Mouse (Mus musculus) small intestine, adult 2 months (tissue): ENCODE results near the gene Dlg2. TPM values are rescaled to one million over a fixed set of nuclear protein-coding genes. Genes with fewer than 3 reads are reported as not detected.

Experiments used
- H3K27ac ChIP-seq: fragments of 200-500 bp; 2 replicates; pipeline ENCODE4 v1.5.1; 2012; ENCODE audit warnings: low read depth, low read length, control low read depth, inconsistent platforms; ENCODE audit not compliant: insufficient read depth
- H3K27me3 ChIP-seq: fragments of 200-500 bp; 2 replicates; pipeline ENCODE4 v1.6.1; 2012; ENCODE audit warnings: mild to moderate bottlenecking, moderate library complexity, low read length, inconsistent platforms; ENCODE audit not compliant: control insufficient read depth, insufficient read depth
- H3K36me3 ChIP-seq: fragments of 200-500 bp; 2 replicates; pipeline ENCODE4 v1.6.1; 2012; ENCODE audit warnings: mild to moderate bottlenecking, low read length, control low read depth, inconsistent platforms; ENCODE audit not compliant: control insufficient read depth, insufficient read depth
- H3K4me1 ChIP-seq: fragments of 200-500 bp; 2 replicates; pipeline ENCODE4 v1.6.1; 2012; ENCODE audit warnings: low read length, inconsistent platforms, mixed read lengths; ENCODE audit not compliant: control insufficient read depth, insufficient read depth, insufficient read length
- H3K4me3 ChIP-seq: fragments of 200-500 bp; 2 replicates; pipeline ENCODE4 v1.5.1; 2012; ENCODE audit warnings: low read depth, mild to moderate bottlenecking, control low read depth, inconsistent platforms, low read length, moderate library complexity
- CTCF ChIP-seq: fragments of 200-500 bp; IDR thresholded peaks from 2 replicates; pipeline ENCODE4 v1.5.1; 2012; ENCODE audit warnings: low read depth, mild to moderate bottlenecking, control low read depth, inconsistent platforms, low read length, moderate library complexity, mixed read lengths; ENCODE audit not compliant: insufficient replicate concordance, insufficient read length; ENCODE audit errors: extremely low read depth
- POLR2A ChIP-seq: fragments of 200-500 bp; IDR thresholded peaks from 2 replicates; pipeline ENCODE4 v1.6.1; 2012; ENCODE audit warnings: low read depth, mild to moderate bottlenecking, control low read depth, inconsistent platforms, low read length, moderate library complexity
- WGBS: fragments of 180-500 bp; shearing (Covaris S2); methylation state at CpG from one replicate; pipeline ENCODE4 v1.1.7; 2018; 5-methylcytosine and 5-hydroxymethylcytosine counted together
- polyA plus RNA-seq: library from polyadenylated mRNA; depleted of rRNA; stranded (reverse); fragments of >200 nt; gene quantifications from 2 replicates; pipeline ENCODE4 v1.2.3, GENCODE M21; 2012

Dlg2 gene
- polyA plus RNA-seq, 1 experiment = 0.38 TPM

DNA sequence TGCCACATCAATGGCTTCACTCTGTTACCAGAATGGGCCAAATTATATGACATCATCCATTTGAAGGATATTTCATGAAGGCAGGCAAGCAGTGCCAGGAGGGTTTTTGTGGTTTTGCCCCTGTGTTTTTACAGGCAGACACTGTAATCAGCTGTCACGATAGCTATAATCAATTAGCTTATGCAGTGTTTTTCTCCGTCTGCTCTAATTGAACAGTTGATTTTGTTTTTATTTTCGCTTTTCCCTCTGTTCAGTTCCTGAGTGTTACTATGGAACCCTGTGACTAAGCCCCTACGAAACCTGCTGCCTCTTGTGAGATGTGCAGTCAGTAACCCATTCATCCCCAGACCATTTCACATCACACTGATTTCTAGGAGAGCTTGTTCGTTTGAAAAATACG is 1712.7 kb downstream of the Dlg2 start:
- WGBS = 70% methylated on average over 6 of the region's 6 CpGs
- H3K4me1 ChIP-seq = no peaks in the 10 kb centered on the region
- no peaks in the 10 kb centered on the region for H3K36me3 ChIP-seq
- H3K27me3 ChIP-seq = no peaks in the 10 kb centered on the region
- no peak overlapping the region for H3K27ac ChIP-seq
- H3K4me3 ChIP-seq = no peak overlapping the region
- TF ChIP-seq CTCF = no peak
- TF ChIP-seq POLR2A = no peak

DNA sequence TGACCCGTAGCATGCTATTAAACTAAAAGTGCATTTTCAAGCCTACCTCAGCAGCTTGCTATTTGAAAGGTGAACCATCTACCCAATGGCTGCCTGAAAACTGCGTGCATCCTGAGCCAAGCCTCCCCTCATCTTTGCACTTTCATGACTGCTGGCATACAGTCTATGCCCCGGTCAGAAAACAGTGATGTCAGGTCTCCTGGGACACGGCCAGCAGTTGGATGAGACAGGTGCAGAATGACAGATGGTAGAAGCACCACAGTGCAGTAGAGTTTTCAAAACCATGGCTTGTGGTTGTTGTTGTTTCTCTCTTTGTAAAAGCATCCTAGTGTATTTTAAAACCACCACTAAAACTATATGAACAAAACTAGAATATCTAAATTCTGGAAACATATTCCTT is 1719.5 kb downstream of the Dlg2 start:
- H3K4me3 ChIP-seq = no peak overlapping the region
- WGBS = 68% methylated on average over 4 of the region's 4 CpGs
- TF ChIP-seq POLR2A = no peak
- no peak for TF ChIP-seq CTCF
- no peaks in the 10 kb centered on the region for H3K36me3 ChIP-seq
- H3K4me1 ChIP-seq = no peaks in the 10 kb centered on the region
- H3K27ac ChIP-seq = no peak overlapping the region
- no peaks in the 10 kb centered on the region for H3K27me3 ChIP-seq

DNA sequence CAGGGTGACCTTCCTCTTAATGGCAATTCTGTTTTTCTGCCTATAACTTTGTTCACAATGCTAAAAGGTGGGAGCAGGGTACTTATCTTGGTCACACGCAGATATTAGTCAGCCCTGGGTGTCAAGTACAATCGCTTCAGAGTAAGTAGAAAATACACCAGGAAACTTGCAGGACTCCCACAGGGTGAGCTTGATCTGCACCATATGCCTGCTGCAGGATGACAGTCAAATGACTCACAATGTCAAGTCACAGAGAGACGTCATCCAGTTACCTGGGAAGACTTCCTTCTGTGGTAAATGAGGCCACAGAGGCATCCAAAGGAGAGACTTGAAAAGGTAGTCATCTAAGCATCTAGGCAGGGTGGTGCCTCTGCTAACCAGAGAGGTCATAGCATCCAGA is 1721.1 kb downstream of the Dlg2 start:
- no peak for TF ChIP-seq CTCF
- TF ChIP-seq POLR2A = no peak
- Histone ChIP-seq H3K4me1 (no peaks in the 10 kb centered on the region), H3K4me3 (no peak overlapping the region), H3K27me3 (no peaks in the 10 kb centered on the region), H3K36me3 (no peaks in the 10 kb centered on the region), H3K27ac (no peak overlapping the region)
- WGBS = 69% methylated on average over 3 of the region's 3 CpGs

DNA sequence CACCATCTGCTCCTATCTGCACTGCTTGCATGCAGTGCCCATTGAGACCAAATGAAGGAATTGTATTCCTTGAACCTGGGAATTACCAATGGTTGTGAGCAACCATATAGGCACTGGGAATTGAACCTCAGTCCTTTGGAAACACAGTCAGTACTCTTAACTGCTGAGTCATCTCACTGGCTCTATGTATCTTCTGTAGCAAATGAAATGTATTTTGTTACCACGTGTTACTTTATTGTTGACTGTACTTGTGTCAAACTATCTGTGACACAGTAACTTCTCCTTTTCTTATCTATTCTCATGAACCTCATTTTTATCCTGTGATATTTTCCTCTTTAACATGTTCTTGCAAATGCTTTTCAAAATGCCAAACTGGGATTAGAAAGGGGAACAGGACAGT is 1722.7 kb downstream of the Dlg2 start:
- 67% methylated on average over 1 of the region's 1 CpGs for WGBS
- no peak overlapping the region for H3K4me3 ChIP-seq

DNA sequence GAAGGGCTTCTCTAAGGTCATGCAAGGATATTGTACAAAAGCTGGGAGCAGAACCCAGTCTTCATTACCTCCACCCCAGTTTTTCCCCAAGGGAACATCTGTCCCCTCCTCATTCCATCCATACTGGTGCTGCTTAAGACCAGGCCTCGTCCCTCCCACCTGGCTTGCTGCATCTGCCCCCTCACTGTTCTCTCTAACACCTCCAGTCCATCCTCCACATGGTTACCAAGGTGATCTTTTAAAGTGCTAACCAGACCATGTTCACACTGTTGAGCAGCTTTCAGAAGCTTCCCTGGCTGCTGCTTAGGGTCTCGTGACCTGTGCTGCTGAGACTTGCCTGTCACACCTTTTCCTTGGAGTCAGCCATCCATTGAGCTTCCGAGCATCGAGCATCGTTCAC is 1734.2 kb downstream of the Dlg2 start:
- Histone ChIP-seq H3K27me3 (no peaks in the 10 kb centered on the region), H3K36me3 (no peaks in the 10 kb centered on the region), H3K27ac (no peak overlapping the region), H3K4me3 (no peak overlapping the region), H3K4me1 (no peaks in the 10 kb centered on the region)
- TF ChIP-seq POLR2A (no peak), CTCF (no peak)
- 88% methylated on average over 5 of the region's 5 CpGs for WGBS

More for the DNA sequence above, 1722.7 kb downstream of the Dlg2 start:
- H3K27ac ChIP-seq = no peak overlapping the region
- TF ChIP-seq CTCF (no peak), POLR2A (no peak)
- H3K36me3 ChIP-seq = no peaks in the 10 kb centered on the region
- H3K27me3 ChIP-seq = no peaks in the 10 kb centered on the region
- H3K4me1 ChIP-seq = no peaks in the 10 kb centered on the region

DNA sequence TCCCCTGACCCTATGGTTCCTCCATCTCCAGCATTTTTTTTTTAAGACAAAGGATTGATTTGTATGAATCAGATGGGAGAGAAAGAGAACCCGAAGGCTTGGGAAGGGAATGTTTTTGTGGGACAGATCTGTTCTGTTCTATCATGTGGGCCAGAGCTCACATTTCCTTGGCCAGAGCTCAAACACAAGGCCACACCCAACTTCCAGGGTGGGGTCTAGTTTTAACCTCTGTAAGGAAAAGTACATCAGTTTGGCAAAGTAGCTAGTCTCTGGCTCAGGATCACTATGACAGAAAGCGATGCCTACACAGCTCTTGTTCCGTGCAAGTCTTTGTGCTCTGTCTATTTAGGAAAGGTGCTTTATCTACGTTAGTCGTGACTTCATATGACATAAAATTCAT is 1737.3 kb downstream of the Dlg2 start:
- H3K4me1 ChIP-seq = no peaks in the 10 kb centered on the region
- H3K27ac ChIP-seq = no peak overlapping the region
- WGBS = 85% methylated on average over 5 of the region's 5 CpGs
- no peaks in the 10 kb centered on the region for H3K27me3 ChIP-seq
- TF ChIP-seq POLR2A (no peak), CTCF (no peak)
- H3K4me3 ChIP-seq = no peak overlapping the region
- H3K36me3 ChIP-seq = no peaks in the 10 kb centered on the region

DNA sequence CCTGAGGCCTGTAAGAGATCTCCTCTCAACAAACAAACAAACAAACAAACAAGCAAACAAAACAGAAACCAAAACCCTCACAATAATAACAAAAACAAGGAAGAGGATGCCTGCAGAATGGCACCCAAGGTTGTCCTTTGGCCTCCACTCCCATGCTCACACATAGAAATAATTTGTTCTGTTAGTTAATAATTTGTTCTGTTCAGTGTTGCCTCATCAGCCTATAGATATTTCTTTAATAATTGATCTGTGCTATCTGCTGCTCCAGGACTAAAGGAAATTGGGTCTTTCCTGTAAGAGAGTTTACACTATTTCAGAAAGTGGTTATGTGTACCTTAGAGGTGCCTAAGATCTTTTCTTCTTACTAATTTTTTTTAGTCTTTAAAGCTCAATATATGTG is 1741.7 kb downstream of the Dlg2 start:
- H3K4me1 ChIP-seq = no peaks in the 10 kb centered on the region
- no peak overlapping the region for H3K27ac ChIP-seq
- H3K27me3 ChIP-seq = no peaks in the 10 kb centered on the region
- no peak overlapping the region for H3K4me3 ChIP-seq
- TF ChIP-seq CTCF = no peak
- TF ChIP-seq POLR2A = no peak
- H3K36me3 ChIP-seq = no peaks in the 10 kb centered on the region

DNA sequence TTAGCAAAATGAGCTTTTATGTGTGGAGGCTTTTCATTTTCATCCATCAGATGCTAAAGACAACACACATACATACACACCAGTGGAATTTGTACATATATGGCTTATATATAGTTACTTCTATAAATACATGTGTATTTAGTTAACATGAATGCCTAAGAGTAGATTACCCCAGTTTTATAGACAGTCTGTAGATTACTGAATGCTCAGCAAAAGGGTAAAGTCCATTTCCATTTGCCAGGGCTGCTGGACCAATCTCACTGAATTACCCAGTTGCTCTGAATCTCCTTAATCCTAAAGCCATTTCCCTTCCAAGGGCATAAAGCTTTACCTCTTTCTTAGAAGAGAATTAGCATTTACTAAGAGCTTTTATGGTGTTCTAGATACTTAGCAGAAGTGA is 1744.1 kb downstream of the Dlg2 start:
- no peak for TF ChIP-seq CTCF
- TF ChIP-seq POLR2A = no peak
- no peaks in the 10 kb centered on the region for H3K27me3 ChIP-seq
- H3K27ac ChIP-seq = no peak overlapping the region
- H3K4me1 ChIP-seq = no peaks in the 10 kb centered on the region
- no peak overlapping the region for H3K4me3 ChIP-seq
- H3K36me3 ChIP-seq = no peaks in the 10 kb centered on the region
